Mouse (Mus musculus): Measurements from ENCODE around the gene Sh2d6.

DNA sequence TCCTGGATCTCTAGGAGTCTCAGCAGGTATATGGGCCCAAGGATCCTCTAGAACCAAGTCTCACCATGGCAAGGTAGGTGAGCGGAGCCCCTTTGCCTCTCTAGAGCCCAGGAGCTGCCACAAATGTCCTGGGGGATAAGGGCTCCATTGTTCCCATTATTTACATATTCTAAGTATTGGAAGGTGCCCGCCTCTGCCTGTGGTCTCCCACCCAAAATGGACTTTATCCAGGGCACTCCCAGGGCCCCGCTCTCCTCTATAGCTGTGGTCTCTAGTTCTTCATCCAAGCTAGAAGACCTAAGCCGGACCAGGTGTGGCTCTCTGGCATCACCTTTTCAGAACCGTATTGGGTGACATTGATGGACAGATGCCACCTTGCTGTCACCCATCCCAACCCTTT is at the start of gene Sh2d6:
- no peak for TF ChIP-seq CTCF (IDR thresholded peaks at IDR 0.05; ENCODE audit: low read depth)
- no peak for TF ChIP-seq EP300 (IDR thresholded peaks at IDR 0.05; ENCODE audit: low read depth)

Measured in liver, embryonic 14.5 days (tissue).